Mouse (Mus musculus) forebrain, embryonic 13.5 days (tissue): ENCODE data around the gene BC030870. TPM values are rescaled to one million over a fixed set of nuclear protein-coding genes. Genes with fewer than 3 reads are reported as not detected.

ENCODE experiments used
- ATAC-seq: fragments of 200-750 bp; cut with Nextera tagmentation; 2 replicates; pipeline ENCODE4 v1.8.0; 2017
- H3K27ac ChIP-seq: fragments of 300-500 bp; sonication (generic); 2 replicates; pipeline ENCODE4 v1.5.1; 2015; ENCODE audit warnings: inconsistent platforms, mild to moderate bottlenecking, moderate library complexity
- H3K27me3 ChIP-seq: fragments of 300-500 bp; sonication (generic); 2 replicates; pipeline ENCODE4 v1.6.1; 2015; ENCODE audit warnings: mild to moderate bottlenecking, inconsistent platforms
- H3K36me3 ChIP-seq: fragments of 300-500 bp; sonication (generic); 2 replicates; pipeline ENCODE4 v1.6.1; 2015; ENCODE audit warnings: mild to moderate bottlenecking, inconsistent platforms; ENCODE audit not compliant: poor library complexity, severe bottlenecking
- H3K4me1 ChIP-seq: fragments of 300-500 bp; sonication (generic); 2 replicates; pipeline ENCODE4 v1.6.1; 2015; ENCODE audit warnings: inconsistent platforms
- H3K4me2 ChIP-seq: fragments of 300-500 bp; sonication (generic); 2 replicates; pipeline ENCODE4 v1.6.1; 2015; ENCODE audit warnings: inconsistent platforms, mild to moderate bottlenecking, moderate library complexity
- H3K4me3 ChIP-seq: fragments of 300-500 bp; sonication (generic); 2 replicates; pipeline ENCODE4 v1.5.1; 2015; ENCODE audit warnings: mild to moderate bottlenecking, inconsistent platforms
- H3K9ac ChIP-seq: fragments of 300-500 bp; sonication (generic); 2 replicates; pipeline ENCODE4 v1.6.1; 2015; ENCODE audit warnings: mild to moderate bottlenecking, inconsistent platforms
- H3K9me3 ChIP-seq: fragments of 300-500 bp; sonication (generic); replicated peaks from 2 replicates; pipeline ENCODE4 v1.6.1; 2016; ENCODE audit warnings: inconsistent platforms
- WGBS: fragments of 180-500 bp; shearing (Covaris S2); methylation state at CpG from one replicate; pipeline ENCODE4 v1.1.7; 2015; 5-methylcytosine and 5-hydroxymethylcytosine counted together
- polyA plus RNA-seq: library from polyadenylated mRNA; unstranded; fragments of >200 nt; fragmentation: Nextera tagmentation; extraction: Ambion mirVana; gene quantifications from 2 replicates; pipeline ENCODE4 v1.2.1, GENCODE M21; 2015

The BC030870 gene
- polyA plus RNA-seq, 1 experiment from 2014 or later, result not detected

DNA sequence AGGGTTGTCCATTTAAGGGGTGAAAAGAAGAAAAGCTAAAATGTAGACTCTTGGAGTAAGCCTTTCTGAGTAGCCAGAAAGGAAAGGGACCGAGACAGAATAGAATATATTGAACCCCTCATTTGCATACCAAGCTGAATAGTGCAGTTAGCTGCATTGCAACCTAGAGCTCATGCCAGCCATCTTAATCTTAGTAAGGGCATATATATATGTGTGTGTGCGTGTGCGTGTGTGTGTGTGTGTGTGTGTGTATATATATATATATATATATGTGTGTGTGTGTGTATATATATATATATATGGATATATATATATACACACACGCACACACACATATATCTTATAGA is 60.9 kb downstream of the BC030870 start:
- peak; percentile 71; the same call in 1 of the 2 replicates for ATAC-seq
- Histone ChIP-seq H3K4me1 (0 out of 2 replicates have a peak, but pooled peaks cover 6% of the 10 kb centered on the region), H3K36me3 (no peaks in the 10 kb centered on the region), H3K9ac (no peak overlapping the region), H3K4me2 (peak overlapping the region; percentile 33), H3K27me3 (no peaks in the 10 kb centered on the region), H3K4me3 (no peak overlapping the region), H3K9me3 (no peaks in the 10 kb centered on the region), H3K27ac (no peak overlapping the region)
- 34% methylated on average over 4 of the region's 4 CpGs for WGBS

DNA sequence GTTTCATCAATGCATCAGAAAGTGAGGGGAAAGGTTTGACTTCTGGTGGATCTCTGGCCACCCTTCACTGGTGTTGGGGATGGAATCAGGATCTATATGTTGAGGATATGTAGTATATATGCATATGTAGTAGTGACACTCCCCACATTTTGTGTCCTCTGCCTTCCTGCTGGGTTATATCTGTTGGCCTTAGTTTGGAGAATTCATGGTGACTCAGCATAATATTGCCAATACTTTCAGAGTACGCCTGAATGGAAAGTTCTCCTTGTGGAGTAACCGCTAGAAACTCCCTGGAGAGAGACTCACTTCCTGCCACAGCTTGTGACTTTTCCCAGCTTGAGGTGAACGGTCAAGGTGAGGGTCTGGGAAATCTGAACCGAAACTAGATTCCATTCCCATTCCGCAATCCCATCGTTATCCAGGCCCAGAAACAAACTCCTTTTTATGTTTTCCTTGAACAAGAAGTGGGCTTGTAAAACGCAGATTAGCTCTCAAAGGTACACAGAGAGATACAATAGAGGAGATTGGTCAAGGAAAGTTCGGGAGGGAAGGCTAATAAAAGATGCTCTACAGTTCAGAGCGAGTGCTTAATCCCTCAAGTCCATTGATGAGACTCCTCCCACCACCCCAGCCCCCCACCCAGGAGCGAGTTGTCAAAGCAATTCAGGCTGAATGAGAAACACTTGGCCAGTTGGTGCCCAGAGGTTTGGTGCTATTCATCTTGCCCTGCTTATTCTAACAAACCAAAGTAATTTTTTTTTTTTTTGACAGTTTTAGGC is 61.5 kb downstream of the BC030870 start:
- Histone ChIP-seq H3K9ac (no peak overlapping the region), H3K4me1 (0 out of 2 replicates have a peak, but pooled peaks cover 6% of the 10 kb centered on the region), H3K4me2 (peak overlapping the region; percentile 33), H3K36me3 (no peaks in the 10 kb centered on the region), H3K9me3 (no peaks in the 10 kb centered on the region), H3K27ac (peak overlapping the region; percentile 32; the same call in 1 of the 2 replicates), H3K4me3 (no peak overlapping the region), H3K27me3 (no peaks in the 10 kb centered on the region)
- 9% methylated on average over 10 of the region's 10 CpGs for WGBS
- peak; percentile 82; the same call in 1 of the 2 replicates for ATAC-seq

DNA sequence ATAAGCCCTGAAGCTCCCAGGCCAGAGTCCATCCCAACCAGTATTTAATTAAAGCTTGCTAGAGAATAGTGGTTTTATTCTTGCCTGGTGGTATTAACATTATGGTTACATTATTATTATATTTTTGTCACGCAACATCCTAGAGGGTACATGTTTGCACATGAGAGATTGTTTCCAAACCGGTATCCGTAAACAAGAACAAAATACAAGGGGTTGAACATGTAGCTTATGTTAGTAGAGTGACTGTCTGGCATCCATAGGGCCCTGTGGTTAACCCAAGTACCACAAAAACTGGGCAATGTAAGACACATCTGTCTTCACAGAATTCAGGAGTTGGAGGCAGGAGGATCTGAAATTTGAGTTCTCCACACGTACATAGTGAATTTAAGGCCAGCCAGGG is 62.3 kb downstream of the BC030870 start:
- H3K36me3 ChIP-seq, result no peaks in the 10 kb centered on the region
- no peak overlapping the region for H3K9ac ChIP-seq
- no peaks in the 10 kb centered on the region for H3K9me3 ChIP-seq
- no peak overlapping the region for H3K4me3 ChIP-seq
- 89% methylated on average over 4 of the region's 4 CpGs for WGBS
- ATAC-seq, result no peak
- no peak overlapping the region for H3K4me2 ChIP-seq
- no peaks in the 10 kb centered on the region for H3K27me3 ChIP-seq
- H3K4me1 ChIP-seq, result 0 out of 2 replicates have a peak, but pooled peaks cover 6% of the 10 kb centered on the region
- H3K27ac ChIP-seq, result no peak overlapping the region

DNA sequence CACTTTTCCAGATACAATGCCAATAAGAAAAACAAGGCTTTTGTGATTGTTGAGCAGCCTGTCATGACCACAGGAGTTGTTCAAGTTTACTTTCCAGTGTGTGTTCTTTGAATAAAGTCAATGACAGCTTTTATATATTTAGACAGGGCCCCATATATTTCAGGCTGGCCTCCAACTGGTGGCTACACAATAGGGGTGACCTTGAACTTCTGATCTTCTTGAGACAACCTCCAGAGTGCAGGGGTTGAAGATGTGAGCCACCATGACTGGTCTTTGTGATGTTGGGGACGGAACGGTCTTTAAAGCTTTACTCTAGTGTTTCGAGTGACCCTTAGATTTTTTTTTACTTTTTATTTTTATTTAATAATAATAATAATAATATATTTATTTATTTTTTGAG is 63.7 kb downstream of the BC030870 start:
- H3K36me3 ChIP-seq, result no peaks in the 10 kb centered on the region

DNA sequence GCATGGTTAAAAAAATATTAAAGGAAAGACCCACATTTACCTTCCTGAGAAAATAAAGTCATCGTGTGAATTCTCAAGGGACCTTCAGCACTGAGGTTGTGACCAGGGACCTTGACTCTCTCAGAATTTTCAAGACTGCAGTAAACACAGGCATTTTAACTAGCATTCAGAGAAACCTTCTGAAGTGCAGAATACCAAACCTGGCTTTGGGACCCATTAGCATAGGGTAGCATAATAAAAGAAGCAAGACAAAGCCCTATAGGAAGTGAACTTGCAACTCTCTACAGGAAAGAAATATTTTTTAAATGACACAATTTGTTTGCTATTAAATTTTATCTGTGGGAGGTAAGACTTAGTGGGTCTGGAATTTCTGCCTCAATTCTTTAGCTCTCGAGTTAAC is 65.3 kb downstream of the BC030870 start:
- H3K27ac ChIP-seq, result no peak overlapping the region
- H3K4me3 ChIP-seq, result no peak overlapping the region
- no peak overlapping the region for H3K9ac ChIP-seq
- 62% methylated on average over 2 of the region's 2 CpGs for WGBS
- H3K27me3 ChIP-seq, result no peaks in the 10 kb centered on the region
- H3K9me3 ChIP-seq, result no peaks in the 10 kb centered on the region
- H3K36me3 ChIP-seq, result no peaks in the 10 kb centered on the region
- 0 out of 2 replicates have a peak, but pooled peaks cover 6% of the 10 kb centered on the region for H3K4me1 ChIP-seq
- H3K4me2 ChIP-seq, result no peak overlapping the region
- no peak for ATAC-seq

More for the DNA sequence above, 63.7 kb downstream of the BC030870 start:
- no peaks in the 10 kb centered on the region for H3K27me3 ChIP-seq
- no peak overlapping the region for H3K27ac ChIP-seq
- no peak overlapping the region for H3K9ac ChIP-seq
- H3K4me3 ChIP-seq, result no peak overlapping the region
- WGBS, result 93% methylated on average over 3 of the region's 3 CpGs
- no peak for ATAC-seq
- H3K9me3 ChIP-seq, result no peaks in the 10 kb centered on the region
- H3K4me2 ChIP-seq, result no peak overlapping the region
- H3K4me1 ChIP-seq, result 0 out of 2 replicates have a peak, but pooled peaks cover 6% of the 10 kb centered on the region

DNA sequence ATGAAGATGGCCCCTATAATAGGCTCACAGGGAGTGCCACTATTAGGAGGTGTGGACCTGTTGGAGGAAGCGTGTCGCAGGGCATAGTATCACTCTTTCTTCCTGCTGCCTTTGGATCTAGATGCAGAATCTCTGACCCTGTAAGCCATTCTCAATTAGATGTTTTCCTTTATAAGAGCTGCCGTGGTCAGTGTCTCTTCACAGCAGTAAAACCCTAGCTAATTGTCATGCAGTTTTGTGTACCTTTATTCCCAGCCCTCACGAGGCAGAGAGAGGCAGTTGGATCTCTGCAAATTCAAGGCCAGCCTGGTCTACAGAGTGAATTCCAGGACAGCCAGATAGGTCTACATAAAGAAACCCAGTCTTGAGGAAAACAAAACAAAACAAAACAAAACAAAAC is 67.2 kb downstream of the BC030870 start:
- no peak for ATAC-seq
- no peak overlapping the region for H3K4me2 ChIP-seq
- H3K4me3 ChIP-seq, result no peak overlapping the region
- H3K27me3 ChIP-seq, result no peaks in the 10 kb centered on the region
- H3K4me1 ChIP-seq, result no peaks in the 10 kb centered on the region
- WGBS, result 72% methylated on average over 4 of the region's 4 CpGs
- H3K36me3 ChIP-seq, result no peaks in the 10 kb centered on the region
- H3K27ac ChIP-seq, result no peak overlapping the region
- no peaks in the 10 kb centered on the region for H3K9me3 ChIP-seq
- H3K9ac ChIP-seq, result no peak overlapping the region

DNA sequence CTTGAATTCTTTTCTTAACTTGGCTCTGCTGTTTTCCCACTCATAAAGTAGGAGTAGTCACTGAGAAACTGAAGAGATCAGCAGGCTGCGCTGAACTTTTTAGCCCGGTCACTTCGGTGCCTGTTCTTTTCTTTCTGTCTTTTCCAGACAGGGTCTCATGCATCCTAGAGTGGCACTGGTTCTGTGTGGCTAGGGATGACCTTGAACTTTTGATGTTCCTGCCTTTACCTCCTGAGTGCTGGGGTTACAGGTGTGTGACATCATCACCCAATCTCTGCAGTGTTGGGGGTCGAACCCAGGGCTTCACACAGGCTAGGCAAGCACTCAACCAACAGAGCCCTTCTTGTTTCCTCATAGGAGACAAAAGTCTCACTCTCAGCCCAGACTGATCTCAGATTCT is 72.6 kb downstream of the BC030870 start:
- Histone ChIP-seq H3K4me3 (no peak overlapping the region), H3K9me3 (no peaks in the 10 kb centered on the region), H3K9ac (no peak overlapping the region), H3K27ac (no peak overlapping the region), H3K4me2 (no peak overlapping the region), H3K27me3 (no peaks in the 10 kb centered on the region), H3K4me1 (no peaks in the 10 kb centered on the region), H3K36me3 (no peaks in the 10 kb centered on the region)
- no peak for ATAC-seq
- 94% methylated on average over 4 of the region's 4 CpGs for WGBS

DNA sequence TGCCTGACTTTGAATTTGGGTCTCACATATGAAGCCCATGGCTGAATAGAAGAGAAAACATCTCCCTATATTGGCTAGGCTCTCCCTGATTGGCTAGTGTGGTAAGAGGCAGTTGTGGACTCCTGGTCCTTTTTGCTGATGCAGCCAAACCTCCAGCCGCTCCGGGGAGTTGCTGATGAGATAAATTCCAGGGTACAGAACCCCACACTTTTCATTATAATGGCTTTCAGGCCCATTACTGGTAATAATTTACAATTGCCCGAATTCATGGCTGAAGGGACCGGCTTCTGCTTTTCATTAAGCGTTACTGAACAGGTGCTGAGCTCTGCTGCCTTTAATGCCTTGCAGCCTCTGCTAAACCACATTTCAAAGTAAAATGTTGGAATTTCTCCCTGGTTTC is 75.4 kb downstream of the BC030870 start:
- ATAC-seq, result no peak
- Histone ChIP-seq H3K9me3 (no peaks in the 10 kb centered on the region), H3K4me2 (no peak overlapping the region), H3K36me3 (no peaks in the 10 kb centered on the region), H3K4me3 (no peak overlapping the region), H3K9ac (no peak overlapping the region), H3K27ac (no peak overlapping the region), H3K4me1 (no peaks in the 10 kb centered on the region), H3K27me3 (no peaks in the 10 kb centered on the region)
- WGBS, result 67% methylated on average over 5 of the region's 5 CpGs

DNA sequence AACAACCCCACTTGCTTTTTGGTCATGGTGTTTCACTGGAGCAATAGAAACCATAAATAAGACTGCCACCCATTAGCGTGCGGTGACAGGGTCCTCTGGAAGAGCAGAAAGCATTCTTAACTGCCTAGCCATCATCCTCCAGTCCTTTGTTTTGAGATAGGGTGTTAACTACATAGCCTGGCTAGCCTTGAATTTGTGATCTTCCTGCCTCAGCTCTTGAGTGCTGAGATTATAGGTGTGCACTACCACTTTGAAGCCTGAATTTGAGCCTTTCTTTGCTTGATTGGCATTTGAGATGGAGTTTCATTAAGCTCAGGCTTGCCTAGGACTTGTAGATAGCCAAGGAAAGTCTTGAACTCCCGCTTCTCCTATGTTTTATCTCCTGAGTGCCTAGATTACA is 75.8 kb downstream of the BC030870 start:
- WGBS, result 88% methylated on average over 3 of the region's 3 CpGs
- Histone ChIP-seq H3K4me3 (no peak overlapping the region), H3K4me1 (no peaks in the 10 kb centered on the region), H3K4me2 (no peak overlapping the region), H3K36me3 (no peaks in the 10 kb centered on the region), H3K9me3 (no peaks in the 10 kb centered on the region), H3K9ac (no peak overlapping the region), H3K27me3 (no peaks in the 10 kb centered on the region), H3K27ac (no peak overlapping the region)
- ATAC-seq, result no peak

DNA sequence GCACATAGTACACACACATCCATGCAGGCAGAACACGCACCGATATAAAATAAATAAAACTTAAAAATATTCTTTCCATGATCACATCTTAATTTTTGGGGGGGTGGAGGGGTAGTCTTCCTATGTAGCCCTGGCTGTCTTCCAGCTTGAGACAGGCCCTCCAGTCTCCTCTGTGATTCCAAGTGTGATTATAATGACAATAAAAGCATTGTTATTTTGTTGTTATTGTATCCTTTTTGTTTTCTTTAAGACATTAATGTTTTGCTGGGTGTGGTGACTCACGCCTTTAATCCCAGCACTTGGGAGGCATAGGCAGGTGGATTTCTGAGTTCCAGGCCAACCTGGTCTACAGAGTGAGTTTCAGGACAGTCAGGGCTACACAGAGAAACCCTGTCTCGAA is 81.6 kb downstream of the BC030870 start:
- ATAC-seq, result no peak
- 80% methylated on average over 4 of the region's 4 CpGs for WGBS
- no peak overlapping the region for H3K9ac ChIP-seq

DNA sequence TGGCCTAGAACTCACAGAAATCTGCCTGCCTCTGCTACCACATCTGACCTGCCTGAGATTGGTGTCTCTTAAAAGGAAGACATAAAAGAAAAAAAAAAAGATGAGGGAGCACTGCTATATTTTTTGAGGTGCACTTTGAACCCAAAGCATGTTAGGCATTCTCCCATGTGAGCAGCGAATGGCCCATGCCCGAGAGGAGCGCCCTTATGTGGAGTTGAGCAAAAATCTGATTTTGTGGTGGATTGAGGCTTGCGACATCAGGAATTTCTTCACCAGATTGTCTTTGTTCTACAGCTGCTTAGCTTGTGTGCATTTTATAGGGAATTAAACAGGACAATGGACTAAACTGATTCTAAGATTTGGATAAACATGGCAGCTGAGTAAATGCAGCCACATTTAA is 82.2 kb downstream of the BC030870 start:
- no peaks in the 10 kb centered on the region for H3K36me3 ChIP-seq
- no peak overlapping the region for H3K9ac ChIP-seq
- no peaks in the 10 kb centered on the region for H3K4me1 ChIP-seq
- H3K4me3 ChIP-seq, result no peak overlapping the region
- H3K27ac ChIP-seq, result no peak overlapping the region
- H3K27me3 ChIP-seq, result no peaks in the 10 kb centered on the region
- no peaks in the 10 kb centered on the region for H3K9me3 ChIP-seq
- 91% methylated on average over 4 of the region's 4 CpGs for WGBS
- no peak for ATAC-seq
- H3K4me2 ChIP-seq, result no peak overlapping the region

More for the DNA sequence above, 81.6 kb downstream of the BC030870 start:
- Histone ChIP-seq H3K4me1 (no peaks in the 10 kb centered on the region), H3K4me2 (no peak overlapping the region), H3K4me3 (no peak overlapping the region), H3K27ac (no peak overlapping the region), H3K27me3 (no peaks in the 10 kb centered on the region), H3K36me3 (no peaks in the 10 kb centered on the region), H3K9me3 (no peaks in the 10 kb centered on the region)

DNA sequence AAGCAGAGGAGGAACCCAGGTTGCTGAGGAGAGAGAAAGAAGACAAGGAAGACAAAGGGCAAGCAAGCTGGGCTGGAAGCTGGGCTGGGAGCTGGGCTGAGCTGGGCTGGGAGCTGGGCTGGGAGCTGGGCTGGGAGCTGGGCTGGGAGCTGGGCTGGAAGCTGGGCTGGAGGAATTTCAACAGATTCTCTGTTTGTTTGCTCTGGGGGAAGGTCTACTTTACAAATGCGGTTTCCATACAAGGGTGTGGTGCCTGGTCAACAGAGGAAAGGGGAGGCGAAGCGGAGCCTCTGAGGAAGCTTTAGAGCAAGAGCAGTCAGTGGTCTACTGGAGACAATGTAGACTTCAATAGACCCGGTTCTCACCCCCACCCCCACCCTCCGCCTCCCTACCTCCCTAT is 82.8 kb downstream of the BC030870 start:
- no peak for ATAC-seq
- H3K4me3 ChIP-seq, result no peak overlapping the region

DNA sequence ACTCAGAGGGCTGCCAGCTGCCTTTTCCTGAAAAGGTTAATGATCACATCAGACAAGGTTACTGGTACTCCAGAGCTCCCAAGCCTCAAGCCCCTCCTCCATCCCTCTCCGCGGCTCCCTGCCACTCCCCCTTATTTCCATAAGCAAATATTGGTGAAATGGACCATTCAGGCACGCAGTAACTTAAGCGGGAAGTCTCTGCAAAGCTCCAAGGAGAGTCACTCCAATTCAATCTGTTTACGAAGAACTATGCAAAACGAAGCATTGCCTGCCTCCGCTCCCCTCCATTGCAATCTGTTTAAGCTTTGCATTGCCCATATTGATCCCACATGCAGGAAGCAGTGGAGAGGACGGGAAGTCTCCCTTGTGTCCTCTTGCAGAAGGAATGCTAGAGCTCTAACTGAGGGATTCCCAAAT is 92.2 kb downstream of the BC030870 start, which contains the start of gene Apela:
Apela (minus strand) TSS at position 220 of the 417 bp plus-strand sequence.
- under 1% methylated on average over 8 of the region's 8 CpGs for WGBS
- no peak within 1 kb of the TSS for H3K27ac ChIP-seq
- no peaks in the 10 kb centered on the region for H3K36me3 ChIP-seq
- peak within 1 kb of the TSS; percentile 26; the same call in 1 of the 2 replicates for H3K9ac ChIP-seq
- H3K4me2 ChIP-seq, result peak within 1 kb of the TSS; percentile 62
- peaks cover 29% of the 10 kb centered on the region for H3K4me1 ChIP-seq
- H3K9me3 ChIP-seq, result no peaks in the 10 kb centered on the region
- H3K27me3 ChIP-seq, result no peaks in the 10 kb centered on the region
- peak; percentile 86 for ATAC-seq
- peak within 1 kb of the TSS; percentile 34 for H3K4me3 ChIP-seq

More for the DNA sequence above, 82.8 kb downstream of the BC030870 start:
- H3K9me3 ChIP-seq, result no peaks in the 10 kb centered on the region
- H3K36me3 ChIP-seq, result no peaks in the 10 kb centered on the region
- H3K4me1 ChIP-seq, result no peaks in the 10 kb centered on the region
- no peak overlapping the region for H3K9ac ChIP-seq
- WGBS, result 49% methylated on average over 5 of the region's 5 CpGs
- no peaks in the 10 kb centered on the region for H3K27me3 ChIP-seq
- no peak overlapping the region for H3K4me2 ChIP-seq
- H3K27ac ChIP-seq, result no peak overlapping the region
